Mouse (Mus musculus): ENCODE data around the gene Pafah1b3.
A peak's percentile ranks its signal among the peaks of the same experiment; 100 is the strongest.

The Pafah1b3 gene

GRCm38 (mm10) chr7:25288721-25289120, 9.1 kb downstream of the Pafah1b3 start:
- TF ChIP-seq CTCF (conservative IDR thresholded peaks at IDR 0.05; ENCODE audit: low read length) = no peak
- no peak for TF ChIP-seq NANOG (IDR thresholded peaks at IDR 0.05; ENCODE audit: borderline replicate concordance, low read length)
- no peak for TF ChIP-seq POU5F1 (IDR thresholded peaks at IDR 0.05; ENCODE audit: borderline replicate concordance, low read length)
- peaks cover 99% of the 10 kb centered on the region for H3K36me3 ChIP-seq (ENCODE audit: insufficient read depth, low read length)
- H3K4me3 ChIP-seq (replicated peaks; ENCODE audit: low read length) = no peak overlapping the region
- H3K9me3 ChIP-seq (ENCODE audit: low read length) = no peaks in the 10 kb centered on the region
- peaks cover 93% of the 10 kb centered on the region for H3K4me1 ChIP-seq (replicated peaks; ENCODE audit: low read depth, low read length)
- H3K27me3 ChIP-seq (ENCODE audit: insufficient read depth, low read length) = no peaks in the 10 kb centered on the region

GRCm38 (mm10) chr7:25288011-25288410, 9.8 kb downstream of the Pafah1b3 start:
- TF ChIP-seq POU5F1 (IDR thresholded peaks at IDR 0.05; ENCODE audit: borderline replicate concordance, low read length) (no peak), NANOG (IDR thresholded peaks at IDR 0.05; ENCODE audit: borderline replicate concordance, low read length) (no peak), CTCF (conservative IDR thresholded peaks at IDR 0.05; ENCODE audit: low read length) (no peak)
- Histone ChIP-seq H3K4me1 (replicated peaks; ENCODE audit: low read depth, low read length) (peaks cover 93% of the 10 kb centered on the region), H3K9me3 (ENCODE audit: low read length) (no peaks in the 10 kb centered on the region), H3K4me3 (replicated peaks; ENCODE audit: low read length) (no peak overlapping the region), H3K27me3 (ENCODE audit: insufficient read depth, low read length) (no peaks in the 10 kb centered on the region), H3K36me3 (ENCODE audit: insufficient read depth, low read length) (peaks cover 92% of the 10 kb centered on the region)

GRCm38 (mm10) chr7:25286989-25287388, 10.8 kb downstream of the Pafah1b3 start:
- no peaks in the 10 kb centered on the region for H3K9me3 ChIP-seq (ENCODE audit: low read length)
- H3K36me3 ChIP-seq (ENCODE audit: insufficient read depth, low read length) = peaks cover 82% of the 10 kb centered on the region
- H3K4me1 ChIP-seq (replicated peaks; ENCODE audit: low read depth, low read length) = peaks cover 86% of the 10 kb centered on the region
- peak; percentile 23; the same call in 1 of the 2 replicates for TF ChIP-seq CTCF (conservative IDR thresholded peaks at IDR 0.05; ENCODE audit: low read length)
- no peak for TF ChIP-seq POU5F1 (IDR thresholded peaks at IDR 0.05; ENCODE audit: borderline replicate concordance, low read length)
- no peak overlapping the region for H3K4me3 ChIP-seq (replicated peaks; ENCODE audit: low read length)
- no peaks in the 10 kb centered on the region for H3K27me3 ChIP-seq (ENCODE audit: insufficient read depth, low read length)

- H3K27me3 ChIP-seq (ENCODE audit: insufficient read depth, low read length) = no peaks in the 10 kb centered on the region
- H3K4me1 ChIP-seq (replicated peaks; ENCODE audit: low read depth, low read length) = peaks cover 84% of the 10 kb centered on the region
- no peak overlapping the region for H3K4me3 ChIP-seq (replicated peaks; ENCODE audit: low read length)
- H3K9me3 ChIP-seq (ENCODE audit: low read length) = no peaks in the 10 kb centered on the region
- peaks cover 69% of the 10 kb centered on the region for H3K36me3 ChIP-seq (ENCODE audit: insufficient read depth, low read length)
- TF ChIP-seq CTCF (conservative IDR thresholded peaks at IDR 0.05; ENCODE audit: low read length) (no peak), POU5F1 (IDR thresholded peaks at IDR 0.05; ENCODE audit: borderline replicate concordance, low read length) (no peak), NANOG (IDR thresholded peaks at IDR 0.05; ENCODE audit: borderline replicate concordance, low read length) (no peak)
Observed at GRCm38 (mm10) chr7:25285511-25286238, 12.1 kb downstream of the Pafah1b3 start.

GRCm38 (mm10) chr7:25284766-25285165, 13.0 kb downstream of the Pafah1b3 start:
- H3K4me1 ChIP-seq (replicated peaks; ENCODE audit: low read depth, low read length) = peaks cover 85% of the 10 kb centered on the region
- H3K4me3 ChIP-seq (replicated peaks; ENCODE audit: low read length) = no peak overlapping the region
- peaks cover 60% of the 10 kb centered on the region for H3K36me3 ChIP-seq (ENCODE audit: insufficient read depth, low read length)
- no peaks in the 10 kb centered on the region for H3K9me3 ChIP-seq (ENCODE audit: low read length)
- no peak for TF ChIP-seq NANOG (IDR thresholded peaks at IDR 0.05; ENCODE audit: borderline replicate concordance, low read length)
- no peak for TF ChIP-seq POU5F1 (IDR thresholded peaks at IDR 0.05; ENCODE audit: borderline replicate concordance, low read length)
- TF ChIP-seq CTCF (conservative IDR thresholded peaks at IDR 0.05; ENCODE audit: low read length) = no peak
- H3K27me3 ChIP-seq (ENCODE audit: insufficient read depth, low read length) = no peaks in the 10 kb centered on the region

DNA sequence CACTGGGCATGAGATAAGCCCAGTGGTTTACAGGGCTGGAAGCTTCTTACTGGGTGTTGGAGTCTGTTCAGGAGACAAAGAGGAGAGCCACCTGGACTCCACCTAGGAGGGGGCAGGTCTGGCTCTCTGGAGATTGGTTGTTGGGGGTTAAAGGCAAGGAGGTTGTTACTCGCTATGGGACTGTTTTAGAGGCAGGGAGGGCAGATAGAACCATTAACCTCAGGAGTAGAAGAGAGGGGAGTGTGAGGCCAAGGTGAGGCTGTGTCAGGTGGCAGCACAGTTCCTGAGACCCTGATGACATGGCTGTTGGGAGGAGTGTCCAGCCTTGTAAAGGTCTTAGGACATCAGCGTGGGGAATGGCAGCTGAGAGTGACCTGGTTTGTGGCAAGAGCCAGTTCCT, 13.6 kb downstream of the Pafah1b3 start:
- Histone ChIP-seq H3K4me3 (replicated peaks; ENCODE audit: low read length) (peak overlapping the region; percentile 91), H3K36me3 (ENCODE audit: insufficient read depth, low read length) (peaks cover 54% of the 10 kb centered on the region), H3K9me3 (ENCODE audit: low read length) (no peaks in the 10 kb centered on the region), H3K27me3 (ENCODE audit: insufficient read depth, low read length) (no peaks in the 10 kb centered on the region), H3K4me1 (replicated peaks; ENCODE audit: low read depth, low read length) (peaks cover 84% of the 10 kb centered on the region)
- TF ChIP-seq POU5F1 (IDR thresholded peaks at IDR 0.05; ENCODE audit: borderline replicate concordance, low read length) (no peak), NANOG (IDR thresholded peaks at IDR 0.05; ENCODE audit: borderline replicate concordance, low read length) (no peak), CTCF (conservative IDR thresholded peaks at IDR 0.05; ENCODE audit: low read length) (no peak)

DNA sequence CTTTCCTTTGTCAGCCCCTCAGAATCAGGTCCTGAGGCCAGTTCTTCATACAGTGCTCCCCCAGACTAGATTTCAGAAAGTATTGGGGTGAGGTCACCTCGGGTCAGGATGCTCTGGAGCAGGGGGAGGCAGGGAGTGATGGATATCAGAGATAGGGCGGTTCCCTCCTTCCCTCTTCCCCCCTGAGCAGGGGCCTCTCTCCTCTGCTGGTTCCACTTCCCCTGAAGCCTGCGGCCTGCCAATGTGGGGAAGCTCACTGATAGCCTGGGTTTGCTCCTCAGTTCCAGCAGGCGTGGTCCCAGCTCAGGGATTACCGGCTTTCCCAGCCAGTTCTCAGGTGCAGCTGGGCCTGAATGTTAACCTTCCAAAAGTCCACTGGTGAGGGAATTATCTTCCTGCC, 14.1 kb downstream of the Pafah1b3 start:
- no peaks in the 10 kb centered on the region for H3K9me3 ChIP-seq (ENCODE audit: low read length)
- H3K36me3 ChIP-seq (ENCODE audit: insufficient read depth, low read length) = peaks cover 49% of the 10 kb centered on the region

DNA sequence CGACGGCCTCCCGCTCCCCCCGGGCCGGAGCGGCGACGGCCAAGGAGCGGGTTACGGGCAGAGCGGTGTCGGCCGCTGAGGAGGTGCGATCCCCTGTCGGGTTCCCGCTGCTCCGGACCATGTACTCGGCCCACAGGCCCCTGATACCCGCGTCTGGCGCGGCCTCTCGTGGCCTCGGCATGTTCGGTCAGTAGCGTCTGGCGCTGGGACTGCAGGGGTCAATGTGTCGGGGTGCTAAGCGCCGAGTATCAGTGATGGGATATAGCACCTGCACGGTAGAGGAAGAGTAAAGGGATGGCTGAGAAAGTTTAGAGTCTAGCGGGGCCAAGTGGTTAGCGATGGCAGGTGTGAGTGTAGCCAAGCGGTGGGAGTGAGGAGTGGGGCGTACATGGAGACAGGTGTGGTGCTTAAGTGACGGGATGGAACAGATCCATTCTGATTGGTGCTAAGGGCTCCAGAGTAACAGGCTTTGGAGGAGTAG, 15.0 kb downstream of the Pafah1b3 start:
- Histone ChIP-seq H3K4me3 (replicated peaks; ENCODE audit: low read length) (peak overlapping the region; percentile 91), H3K9me3 (ENCODE audit: low read length) (no peaks in the 10 kb centered on the region), H3K4me1 (replicated peaks; ENCODE audit: low read depth, low read length) (peaks cover 73% of the 10 kb centered on the region), H3K27me3 (ENCODE audit: insufficient read depth, low read length) (no peaks in the 10 kb centered on the region), H3K36me3 (ENCODE audit: insufficient read depth, low read length) (peaks cover 40% of the 10 kb centered on the region)
- TF ChIP-seq CTCF (conservative IDR thresholded peaks at IDR 0.05; ENCODE audit: low read length) = no peak
- no peak for TF ChIP-seq POU5F1 (IDR thresholded peaks at IDR 0.05; ENCODE audit: borderline replicate concordance, low read length)
- TF ChIP-seq NANOG (IDR thresholded peaks at IDR 0.05; ENCODE audit: borderline replicate concordance, low read length) = no peak

More for the DNA sequence above, 14.1 kb downstream of the Pafah1b3 start:
- peak overlapping the region; percentile 91 for H3K4me3 ChIP-seq (replicated peaks; ENCODE audit: low read length)
- H3K27me3 ChIP-seq (ENCODE audit: insufficient read depth, low read length) = no peaks in the 10 kb centered on the region
- no peak for TF ChIP-seq POU5F1 (IDR thresholded peaks at IDR 0.05; ENCODE audit: borderline replicate concordance, low read length)
- no peak for TF ChIP-seq CTCF (conservative IDR thresholded peaks at IDR 0.05; ENCODE audit: low read length)
- TF ChIP-seq NANOG (IDR thresholded peaks at IDR 0.05; ENCODE audit: borderline replicate concordance, low read length) = no peak
- H3K4me1 ChIP-seq (replicated peaks; ENCODE audit: low read depth, low read length) = peaks cover 78% of the 10 kb centered on the region
